Mouse (Mus musculus) liver, adult 2 months (tissue): ENCODE data around the gene Insig2. TPM values are rescaled to one million over a fixed set of nuclear protein-coding genes. Genes with fewer than 3 reads are reported as not detected.

Experiments
- DNase-seq: peaks from one replicate; pipeline ENCODE4 v3.0.0-alpha.2; 2011; ENCODE audit warnings: low read depth, low spot score; ENCODE audit errors: extremely low read depth
- H3K27ac ChIP-seq: fragments of 200-500 bp; replicated peaks from 2 replicates; pipeline ENCODE4 v1.5.1; 2012; ENCODE audit warnings: low read depth, mild to moderate bottlenecking, control low read depth, inconsistent platforms, low read length; ENCODE audit not compliant: insufficient read depth
- H3K27me3 ChIP-seq: fragments of 200-500 bp; 2 replicates; pipeline ENCODE4 v1.6.1; 2012; ENCODE audit warnings: mild to moderate bottlenecking, moderate library complexity, low read length, inconsistent platforms; ENCODE audit not compliant: control insufficient read depth, insufficient read depth
- H3K36me3 ChIP-seq: fragments of 200-500 bp; 2 replicates; pipeline ENCODE4 v1.6.1; 2012; ENCODE audit warnings: low read length, inconsistent platforms; ENCODE audit not compliant: control insufficient read depth, insufficient read depth
- H3K4me1 ChIP-seq: fragments of 200-500 bp; 2 replicates; pipeline ENCODE4 v1.6.1; 2011; ENCODE audit warnings: low read length; ENCODE audit not compliant: control insufficient read depth, insufficient read depth
- H3K4me3 ChIP-seq: fragments of 200-500 bp; 2 replicates; pipeline ENCODE4 v1.5.1; 2011; ENCODE audit warnings: low read depth, mild to moderate bottlenecking, control low read depth, low read length, moderate library complexity; ENCODE audit not compliant: insufficient read depth
- H3K79me2 ChIP-seq: fragments of 200-500 bp; 2 replicates; pipeline ENCODE4 v1.6.1; 2012; ENCODE audit warnings: inconsistent platforms, mild to moderate bottlenecking, low read length, moderate library complexity; ENCODE audit not compliant: control insufficient read depth, insufficient read depth
- H3K9ac ChIP-seq: fragments of 200-500 bp; 2 replicates; pipeline ENCODE4 v1.6.1; 2012; ENCODE audit warnings: low read depth, mild to moderate bottlenecking, control low read depth, inconsistent platforms, low read length
- CTCF ChIP-seq: fragments of 200-500 bp; IDR thresholded peaks from 2 replicates; pipeline ENCODE4 v1.5.1; 2011; ENCODE audit warnings: low read depth, low read length, control low read depth
- POLR2A ChIP-seq: fragments of 200-500 bp; IDR thresholded peaks from 2 replicates; pipeline ENCODE4 v1.6.1; 2011; ENCODE audit warnings: low read length, control low read depth; ENCODE audit not compliant: insufficient read depth; ENCODE audit errors: extremely low read depth
- WGBS: fragments of 180-500 bp; shearing (Covaris S2); methylation state at CpG from one replicate; pipeline ENCODE4 v1.1.7; 2018; 5-methylcytosine and 5-hydroxymethylcytosine counted together
- polyA plus RNA-seq: library from polyadenylated mRNA; depleted of rRNA; stranded (reverse); fragments of >200 nt; gene quantifications from 2 replicates; pipeline ENCODE4 v1.2.3, GENCODE M21; 2012
- total RNA-seq: library from RNA; depleted of rRNA; stranded (reverse); fragments of >200 nt; gene quantifications from 2 replicates; pipeline ENCODE4 v1.2.3, GENCODE M21; 2014

Gene Insig2
- total and polyA plus RNA-seq, 2 experiments: 166 to 228 TPM

- no peak for DNase-seq
- WGBS: 94% methylated on average over 1 of the region's 1 CpGs
- Histone ChIP-seq H3K4me1 (no peaks in the 10 kb centered on the region), H3K79me2 (no peaks in the 10 kb centered on the region), H3K36me3 (no peaks in the 10 kb centered on the region), H3K4me3 (no peak overlapping the region), H3K9ac (no peak overlapping the region), H3K27ac (no peak overlapping the region), H3K27me3 (no peaks in the 10 kb centered on the region)
- no peak for TF ChIP-seq POLR2A
- TF ChIP-seq CTCF: no peak
Observed at GRCm38 (mm10) chr1:121372656-121373055, 40.3 kb upstream of the Insig2 start.

GRCm38 (mm10) chr1:121371449-121371848, 39.1 kb upstream of the Insig2 start:
- Histone ChIP-seq H3K79me2 (no peaks in the 10 kb centered on the region), H3K27ac (no peak overlapping the region), H3K4me3 (no peak overlapping the region), H3K36me3 (no peaks in the 10 kb centered on the region), H3K9ac (no peak overlapping the region), H3K27me3 (no peaks in the 10 kb centered on the region), H3K4me1 (no peaks in the 10 kb centered on the region)
- DNase-seq: no peak
- TF ChIP-seq CTCF (no peak), POLR2A (no peak)
- 69% methylated on average over 12 of the region's 12 CpGs for WGBS

GRCm38 (mm10) chr1:121367257-121367656, 34.9 kb upstream of the Insig2 start:
- 71% methylated on average over 9 of the region's 9 CpGs for WGBS
- Histone ChIP-seq H3K4me1 (no peaks in the 10 kb centered on the region), H3K27me3 (no peaks in the 10 kb centered on the region), H3K27ac (no peak overlapping the region), H3K79me2 (no peaks in the 10 kb centered on the region), H3K4me3 (no peak overlapping the region), H3K36me3 (no peaks in the 10 kb centered on the region), H3K9ac (no peak overlapping the region)
- TF ChIP-seq POLR2A (no peak), CTCF (no peak)
- no peak for DNase-seq

GRCm38 (mm10) chr1:121360561-121360960, 28.2 kb upstream of the Insig2 start:
- H3K9ac ChIP-seq: no peak overlapping the region
- WGBS: 69% methylated on average over 4 of the region's 4 CpGs
- no peak overlapping the region for H3K27ac ChIP-seq
- no peaks in the 10 kb centered on the region for H3K4me1 ChIP-seq
- no peak for TF ChIP-seq CTCF
- no peak for TF ChIP-seq POLR2A
- no peaks in the 10 kb centered on the region for H3K79me2 ChIP-seq
- no peaks in the 10 kb centered on the region for H3K36me3 ChIP-seq
- H3K4me3 ChIP-seq: no peak overlapping the region
- DNase-seq: no peak
- no peaks in the 10 kb centered on the region for H3K27me3 ChIP-seq

GRCm38 (mm10) chr1:121359680-121360079, 27.3 kb upstream of the Insig2 start:
- Histone ChIP-seq H3K9ac (no peak overlapping the region), H3K27me3 (no peaks in the 10 kb centered on the region), H3K4me3 (no peak overlapping the region), H3K79me2 (no peaks in the 10 kb centered on the region), H3K4me1 (no peaks in the 10 kb centered on the region; the same call in 1 of the 2 replicates), H3K36me3 (no peaks in the 10 kb centered on the region), H3K27ac (no peak overlapping the region)
- TF ChIP-seq CTCF (no peak), POLR2A (no peak)
- DNase-seq: no peak
- WGBS: 83% methylated on average over 12 of the region's 12 CpGs

- Histone ChIP-seq H3K4me1 (peaks cover 13% of the 10 kb centered on the region), H3K79me2 (no peaks in the 10 kb centered on the region), H3K36me3 (no peaks in the 10 kb centered on the region), H3K9ac (no peak overlapping the region), H3K27ac (no peak overlapping the region), H3K27me3 (no peaks in the 10 kb centered on the region), H3K4me3 (no peak overlapping the region)
- TF ChIP-seq POLR2A: no peak
- no peak for TF ChIP-seq CTCF
- no peak for DNase-seq
Observed at GRCm38 (mm10) chr1:121353779-121354178, 21.4 kb upstream of the Insig2 start.
